Mouse (Mus musculus) megakaryocyte, embryonic 14.5 days (primary cell): Measurements from ENCODE around the gene Mfsd2a.

ENCODE experiments used
- FLI1 ChIP-seq: IDR thresholded peaks from 2 replicates; pipeline ENCODE4 v1.6.1; 2012; ENCODE audit warnings: low read length, inconsistent platforms, mixed read lengths
- GATA1 ChIP-seq: IDR thresholded peaks from 3 replicates; pipeline ENCODE4 v1.6.1; 2012; ENCODE audit warnings: mixed read lengths, low read length, inconsistent platforms, borderline replicate concordance

- TF ChIP-seq GATA1: no peak
- no peak for TF ChIP-seq FLI1
Observed at GRCm38 (mm10) chr4:122949096-122949495, 11.9 kb downstream of the Mfsd2a start.
